Comparison of ENCODE assay signal across 14 mouse cellular contexts in the genomic region with DNA sequence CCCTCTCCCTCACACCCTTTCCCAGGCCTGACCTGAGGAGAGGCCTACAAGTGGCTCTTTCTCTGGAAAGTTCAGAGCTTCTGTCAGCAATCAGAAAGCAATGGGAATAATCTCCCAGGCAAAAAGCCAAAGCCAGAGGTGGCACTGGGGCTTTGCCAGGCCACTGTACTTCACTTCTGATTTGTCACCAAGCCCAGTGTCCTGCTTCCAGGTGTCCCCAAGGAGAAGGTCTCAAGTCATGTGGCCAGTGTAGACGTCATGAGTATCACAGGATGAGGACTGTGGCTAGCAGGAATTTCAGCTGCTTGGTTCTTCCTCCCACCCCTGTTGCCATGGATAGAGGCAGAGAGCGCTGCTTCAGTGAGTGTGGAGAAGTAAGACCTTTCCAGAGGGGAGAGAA. TPM values are rescaled to one million over a fixed set of nuclear protein-coding genes. Genes with fewer than 3 reads are reported as not detected.
DNase-seq lines count a peak whose midpoint lies in the region; ATAC-seq and TF ChIP-seq lines count a peak whose summit lies in the region.
"Had no signal": no experiment of that assay in that cellular context is flagged by ENCODE, and none has a peak within 500 bp of the region (broad histone marks: within the 10 kb centered on the region; RNA-seq: fewer than 3 reads in every experiment).

No protein-coding gene starts in this region.

- no peaks in the 10 kb centered on the region for H3K79me3 ChIP-seq in C2C12 (ENCODE audit: low read depth)

- H3K27ac ChIP-seq in heart, embryonic 14.5 days (replicated peaks in 1 of 2; ENCODE audit: control insufficient read depth in 1 of 2, insufficient read depth in 1 of 2, low read depth in 2 of 2, low read length in 2 of 2) = peak overlapping the region; percentile 75 to 86
- peak overlapping the region; percentile 68 for H3K27ac ChIP-seq in liver, embryonic 16.5 days (ENCODE audit: low read length)
- no peak overlapping the region for H3K27ac ChIP-seq in midbrain, embryonic 14.5 days (replicated peaks; ENCODE audit: low read depth, low read length)

- intact Hi-C loops in left cerebral cortex, postnatal 36 days (cut with DNase I) = no loop called here

- H3ac ChIP-seq in C2C12 (ENCODE audit: control insufficient read depth, insufficient read length, low read depth) = peak overlapping the region; percentile 8

- TF ChIP-seq CTCF in C2C12 (IDR thresholded peaks at IDR 0.05; ENCODE audit: control insufficient read depth, insufficient read depth, insufficient read length) = no peak

- peaks cover 48 to 59% of the 10 kb centered on the region in 2 experiments for H3K4me1 ChIP-seq in heart, embryonic 14.5 days (ENCODE audit: control insufficient read depth in 2 of 2, insufficient read depth in 2 of 2, low read length in 2 of 2)
- peaks cover 31% of the 10 kb centered on the region for H3K4me1 ChIP-seq in liver, embryonic 16.5 days (ENCODE audit: control insufficient read depth, low read depth, low read length)
- H3K4me1 ChIP-seq in midbrain, embryonic 14.5 days (ENCODE audit: control insufficient read depth, insufficient read depth, low read length) = no peaks in the 10 kb centered on the region

- peak; percentile 54 for ATAC-seq in heart, embryonic 14.5 days (ENCODE audit: insufficient number of reproducible peaks, insufficient read depth, low FRiP score, low read depth)
- ATAC-seq in liver, embryonic 16.5 days (ENCODE audit: low read depth) = no peak
- ATAC-seq in midbrain, embryonic 14.5 days (ENCODE audit: low FRiP score, low TSS enrichment) = no peak
- ATAC-seq: hindbrain, embryonic 16.5 days had no signal

- H3K9me3 ChIP-seq in heart, embryonic 14.5 days (ENCODE audit: control insufficient read depth, low read length) = no peaks in the 10 kb centered on the region
- H3K9me3 ChIP-seq in liver, embryonic 16.5 days (replicated peaks; ENCODE audit: control insufficient read depth, low read length) = no peaks in the 10 kb centered on the region
- H3K9me3 ChIP-seq in midbrain, embryonic 14.5 days (ENCODE audit: control insufficient read depth, low read length) = no peaks in the 10 kb centered on the region
- H3K9me3 ChIP-seq: G1E had no signal

- H3K4me3 ChIP-seq in C2C12 (ENCODE audit: insufficient read depth, poor library complexity, severe bottlenecking) = no peak overlapping the region
- H3K4me3 ChIP-seq in heart, embryonic 14.5 days (ENCODE audit: control insufficient read depth in 1 of 2, insufficient read depth in 1 of 2, low read depth in 1 of 2, low read length in 2 of 2) = no peak overlapping the region
- no peak overlapping the region for H3K4me3 ChIP-seq in liver, embryonic 16.5 days (ENCODE audit: low read depth, low read length)
- H3K4me3 ChIP-seq in midbrain, embryonic 14.5 days (replicated peaks; ENCODE audit: low read depth, low read length) = no peak overlapping the region

- no peaks in the 10 kb centered on the region for H3K79me2 ChIP-seq in C2C12 (ENCODE audit: control insufficient read depth, insufficient read depth)

- no peaks in the 10 kb centered on the region for H3K27me3 ChIP-seq in C2C12 (ENCODE audit: control insufficient read depth, insufficient read depth, insufficient read length)
- no peaks in the 10 kb centered on the region for H3K27me3 ChIP-seq in heart, embryonic 14.5 days (ENCODE audit: control insufficient read depth, insufficient read depth, low read length)
- no peaks in the 10 kb centered on the region for H3K27me3 ChIP-seq in liver, embryonic 16.5 days (ENCODE audit: control insufficient read depth, insufficient read depth, low read depth, low read length)
- no peaks in the 10 kb centered on the region for H3K27me3 ChIP-seq in midbrain, embryonic 14.5 days (ENCODE audit: control insufficient read depth, insufficient read depth, low read length)

- no peak overlapping the region for H3K4me2 ChIP-seq in heart, embryonic 14.5 days (ENCODE audit: low read length)
- H3K4me2 ChIP-seq in liver, embryonic 16.5 days (ENCODE audit: low read depth, low read length) = no peak overlapping the region
- no peak overlapping the region for H3K4me2 ChIP-seq in midbrain, embryonic 14.5 days (ENCODE audit: low read length)
- H3K4me2 ChIP-seq: lung, embryonic 14.5 days had no signal

- 40% methylated on average over 2 of the region's 2 CpGs for WGBS in heart, embryonic 14.5 days
- WGBS in liver, embryonic 16.5 days (ENCODE audit: insufficient replicate concordance) = 69% methylated on average over 2 of the region's 2 CpGs
- 95% methylated on average over 2 of the region's 2 CpGs for WGBS in midbrain, embryonic 14.5 days

- peak; percentile 54 to 78 for DNase-seq in adrenal gland, adult (ENCODE audit: inconsistent age in 2 of 2, low spot score in 1 of 2)
- no peak for DNase-seq in adrenal gland, postnatal 25 days
- no peak for DNase-seq in cerebellum, adult 9-10 months
- DNase-seq in midbrain, embryonic 14.5 days = no peak
- DNase-seq in left cerebral cortex, postnatal 36 days (ENCODE audit: low spot score in 2 of 2) = no peak
- DNase-seq: cerebellum, adult 8-10 months; layer of hippocampus, postnatal 36 days; lung, embryonic 14.5 days; thymus, postnatal 4 days had no signal

- no peak overlapping the region for H3K9ac ChIP-seq in heart, embryonic 14.5 days (ENCODE audit: low read length)
- no peak overlapping the region for H3K9ac ChIP-seq in liver, embryonic 16.5 days (ENCODE audit: low read depth, low read length)
- no peak overlapping the region for H3K9ac ChIP-seq in midbrain, embryonic 14.5 days (replicated peaks; ENCODE audit: low read length)
- H3K9ac ChIP-seq: lung, embryonic 14.5 days had no signal

- H3K36me3 ChIP-seq in C2C12 (ENCODE audit: control insufficient read depth, insufficient read depth) = no peaks in the 10 kb centered on the region
- H3K36me3 ChIP-seq in heart, embryonic 14.5 days (ENCODE audit: control insufficient read depth, insufficient read depth, low read length) = peaks cover 33% of the 10 kb centered on the region; the same call in 1 of the 2 replicates
- H3K36me3 ChIP-seq in liver, embryonic 16.5 days (ENCODE audit: control insufficient read depth, insufficient read depth) = no peaks in the 10 kb centered on the region; the same call in 1 of the 2 replicates
- H3K36me3 ChIP-seq in midbrain, embryonic 14.5 days (ENCODE audit: control insufficient read depth, insufficient read depth, low read length) = peaks cover 36% of the 10 kb centered on the region

TF ChIP-seq in C2C12, 6 proteins besides CTCF, POLR2A, EP300 and RAD21:
- peak; percentile 54 for TF ChIP-seq USF1 (IDR thresholded peaks at IDR 0.05; ENCODE audit: low read depth)
- TF ChIP-seq MYOD1 (IDR thresholded peaks at IDR 0.05; ENCODE audit: control insufficient read depth, insufficient read length, low read depth) = no peak

RNA-seq across cellular contexts. Expression of gene Trim8, which starts 41.6 kb away (rescaled TPM):
- total RNA-seq in adrenal gland, postnatal 25 days (2021) = 50.9 and 52.6 TPM in 2 replicates
- polyA plus RNA-seq in C2C12 (2012; fragmentation: generic; extraction: Trizol) = 26.8 TPM
- polyA plus RNA-seq in heart, embryonic 14.5 days (2014; fragmentation: Nextera tagmentation; extraction: Ambion mirVana) = 23.4 TPM in 2 replicates
- 7.7 and 10.5 TPM in 2 replicates for polyA plus RNA-seq in liver, embryonic 16.5 days (2015; fragmentation: Nextera tagmentation; extraction: Ambion mirVana)
- polyA plus RNA-seq in midbrain, embryonic 14.5 days (2014; fragmentation: Nextera tagmentation; extraction: Ambion mirVana) = 36.5 and 38.5 TPM in 2 replicates
- 100 to 1,000 TPM; 109 to 114 TPM for total RNA-seq in left cerebral cortex, postnatal 36 days (2021)

Comparison
In these comparisons a context has a peak if more than half of its experiments do, and no peak if none do; other contexts are left out.
1. DNase-seq: peak in adrenal gland, adult (2 of 2); none in adrenal gland, postnatal 25 days (single experiment), cerebellum, adult 9-10 months (single experiment), midbrain, embryonic 14.5 days (single experiment) and left cerebral cortex, postnatal 36 days (0 of 2).